Mouse (Mus musculus): ENCODE results near the gene Luc7l3. TPM values are rescaled to one million over a fixed set of nuclear protein-coding genes. Genes with fewer than 3 reads are reported as not detected.
"Not testable (repeated sequence)": the region's sequence is repeated elsewhere in the genome, so short reads cannot be mapped to it uniquely, and the experiment has no call there.

The Luc7l3 gene
- polyA plus RNA-seq, 1 experiment from 2014 or later = 99.2 TPM

DNA sequence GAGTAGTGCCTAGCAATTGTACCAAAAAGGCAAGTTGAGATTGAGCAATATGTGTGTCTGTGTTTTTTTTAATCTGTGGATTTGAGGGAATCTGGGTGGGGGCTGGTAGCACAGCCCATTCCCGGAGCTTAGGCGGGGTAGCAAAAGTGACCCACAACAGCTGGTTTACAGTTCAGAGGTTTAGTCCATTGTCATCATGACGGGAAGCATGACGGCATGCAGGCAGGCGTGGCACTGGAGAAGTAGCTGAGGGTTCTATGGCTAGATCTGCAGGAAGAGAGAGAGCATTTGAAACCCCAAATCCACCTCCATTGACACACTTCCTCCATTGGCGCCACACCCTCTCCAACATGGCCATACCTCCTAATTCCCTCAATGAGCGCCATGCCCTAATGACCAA, 51.9 kb downstream of the Luc7l3 start:
- H3K27ac ChIP-seq = no peak overlapping the region
- 93% methylated on average over 7 of the region's 7 CpGs for WGBS (ENCODE audit: missing documents)
- H3K4me3 ChIP-seq (ENCODE audit: inconsistent target) = no peak overlapping the region

DNA sequence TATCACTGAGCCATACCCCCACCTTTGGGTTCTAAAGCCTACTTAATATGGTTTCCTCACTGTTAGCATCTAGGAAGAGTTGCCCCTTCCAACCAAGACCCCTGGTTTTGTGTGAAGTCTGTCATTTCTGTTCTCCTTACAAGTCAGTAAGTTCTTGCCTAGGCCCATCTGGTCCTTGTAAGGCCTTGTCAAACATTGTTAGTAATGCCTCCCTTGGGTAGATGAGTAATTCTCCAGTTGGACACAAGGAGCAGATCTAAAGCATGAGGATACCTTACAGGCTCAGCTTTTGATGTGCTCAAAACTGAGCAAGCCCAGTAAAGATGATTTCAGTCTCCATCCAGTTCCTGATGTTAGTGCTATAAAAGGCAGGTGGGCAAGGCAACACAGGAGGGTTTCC, 53.0 kb downstream of the Luc7l3 start:
- no peak overlapping the region for H3K27ac ChIP-seq
- H3K79me2 ChIP-seq (ENCODE audit: inconsistent target) = no peaks in the 10 kb centered on the region
- H3K36me3 ChIP-seq (ENCODE audit: inconsistent target) = no peaks in the 10 kb centered on the region
- no peak overlapping the region for H3K4me3 ChIP-seq (ENCODE audit: inconsistent target)

More for the DNA sequence above, 51.9 kb downstream of the Luc7l3 start:
- no peaks in the 10 kb centered on the region for H3K36me3 ChIP-seq (ENCODE audit: inconsistent target)
- H3K79me2 ChIP-seq (ENCODE audit: inconsistent target) = no peaks in the 10 kb centered on the region

DNA sequence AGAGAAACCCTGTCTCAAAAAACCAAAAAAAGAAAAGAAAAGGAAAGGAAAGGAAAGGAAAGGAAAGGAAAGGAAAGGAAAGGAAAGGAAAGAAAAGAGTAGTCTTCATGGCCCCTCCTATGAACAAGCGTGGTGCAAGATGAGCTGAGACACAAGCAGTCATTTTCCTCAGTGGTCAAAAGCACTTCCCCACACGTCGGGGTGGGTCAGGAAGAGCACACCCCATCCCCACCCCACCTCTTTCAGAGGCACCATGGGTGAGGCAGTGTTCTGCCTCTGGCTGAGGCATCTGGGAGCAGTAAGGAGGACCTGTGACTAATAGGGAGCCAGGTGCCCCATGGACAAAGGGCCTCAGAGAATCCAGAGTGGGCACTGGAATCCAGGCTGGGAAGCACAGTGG, 55.6 kb downstream of the Luc7l3 start:
- H3K79me2 ChIP-seq (ENCODE audit: inconsistent target); H3K4me3 ChIP-seq (ENCODE audit: inconsistent target); H3K27ac ChIP-seq; H3K36me3 ChIP-seq (ENCODE audit: inconsistent target): not testable (repeated sequence)
- 18% methylated on average over 2 of the region's 3 CpGs for whole genome bisulfite sequencing (ENCODE audit: missing documents)

DNA sequence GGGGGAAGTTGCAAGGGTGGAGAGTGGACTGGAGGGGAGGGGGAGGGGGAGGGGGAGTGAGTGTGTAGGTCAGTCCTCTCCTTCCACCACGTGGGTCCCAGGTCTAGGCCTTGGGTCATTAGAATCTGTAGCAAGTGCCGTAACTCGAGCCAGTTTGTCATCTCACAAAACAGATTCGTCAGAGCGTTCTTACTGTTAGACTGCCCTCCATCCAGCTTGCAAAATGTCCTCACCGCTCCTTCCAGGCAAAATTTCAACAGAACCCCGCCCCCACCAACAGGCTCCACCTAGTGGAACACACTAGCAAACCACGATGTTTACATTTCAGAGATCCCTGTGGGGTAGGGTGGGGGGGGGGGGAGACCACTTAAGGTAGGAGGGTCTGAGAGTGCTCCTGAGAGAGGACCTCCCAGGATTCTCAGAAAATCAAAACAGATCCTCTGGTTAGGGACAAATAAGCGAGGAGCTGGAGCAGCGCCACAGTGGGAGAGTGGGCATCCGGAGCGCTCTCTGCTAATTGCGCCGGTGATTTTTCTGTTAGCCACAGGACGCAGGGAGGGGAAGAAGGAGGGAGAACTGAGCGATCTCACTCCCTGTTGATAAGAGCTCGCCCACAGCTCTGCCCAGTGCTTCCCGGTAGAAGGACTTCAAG, 56.5 kb downstream of the Luc7l3 start:
- no peak overlapping the region for H3K27ac ChIP-seq
- 4% methylated on average over 15 of the region's 18 CpGs for whole genome bisulfite sequencing (ENCODE audit: missing documents)
- peak overlapping the region; percentile 20 for H3K4me3 ChIP-seq (ENCODE audit: inconsistent target)
- no peaks in the 10 kb centered on the region for H3K79me2 ChIP-seq (ENCODE audit: inconsistent target)
- H3K36me3 ChIP-seq (ENCODE audit: inconsistent target) = no peaks in the 10 kb centered on the region

DNA sequence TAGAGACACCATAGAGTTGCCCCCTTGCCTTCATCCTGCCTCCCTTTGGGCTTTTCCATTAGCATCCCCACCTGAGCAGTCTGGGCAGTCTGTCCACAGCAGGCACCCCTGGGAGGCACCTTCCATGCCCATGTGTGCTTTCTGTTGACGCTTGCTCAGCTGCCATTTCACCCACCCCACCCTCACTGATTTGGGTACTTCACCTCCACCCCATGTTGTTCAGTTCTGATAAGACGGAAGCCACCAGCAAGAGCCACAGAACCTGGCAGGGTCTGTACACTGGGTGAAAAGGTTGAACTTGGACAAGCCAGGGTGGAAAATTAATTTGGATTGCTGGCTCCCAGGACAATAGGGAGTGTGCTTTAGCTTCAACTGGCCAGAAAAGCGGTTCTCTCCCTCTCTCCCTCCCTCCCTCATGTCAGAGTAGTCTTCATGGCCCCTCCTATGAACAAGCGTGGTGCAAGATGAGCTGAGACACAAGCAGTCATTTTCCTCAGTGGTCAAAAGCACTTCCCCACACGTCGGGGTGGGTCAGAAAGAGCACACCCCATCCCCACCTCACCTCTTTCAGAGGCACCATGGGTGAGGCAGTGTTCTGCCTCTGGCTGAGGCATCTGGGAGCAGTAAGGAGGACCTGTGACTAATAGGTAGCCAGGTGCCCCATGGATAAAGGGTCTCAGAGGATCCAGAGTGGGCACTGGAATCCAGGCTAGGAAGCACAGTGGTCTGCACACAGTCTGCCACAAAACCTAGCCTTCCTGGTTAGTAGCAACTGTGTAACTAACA, 60.0 kb downstream of the Luc7l3 start:
- H3K27ac ChIP-seq = no peak overlapping the region
- H3K4me3 ChIP-seq (ENCODE audit: inconsistent target) = no peak overlapping the region
- H3K36me3 ChIP-seq (ENCODE audit: inconsistent target) = no peaks in the 10 kb centered on the region
- no peaks in the 10 kb centered on the region for H3K79me2 ChIP-seq (ENCODE audit: inconsistent target)
- 95% methylated on average over 4 of the region's 6 CpGs for WGBS (ENCODE audit: missing documents)

DNA sequence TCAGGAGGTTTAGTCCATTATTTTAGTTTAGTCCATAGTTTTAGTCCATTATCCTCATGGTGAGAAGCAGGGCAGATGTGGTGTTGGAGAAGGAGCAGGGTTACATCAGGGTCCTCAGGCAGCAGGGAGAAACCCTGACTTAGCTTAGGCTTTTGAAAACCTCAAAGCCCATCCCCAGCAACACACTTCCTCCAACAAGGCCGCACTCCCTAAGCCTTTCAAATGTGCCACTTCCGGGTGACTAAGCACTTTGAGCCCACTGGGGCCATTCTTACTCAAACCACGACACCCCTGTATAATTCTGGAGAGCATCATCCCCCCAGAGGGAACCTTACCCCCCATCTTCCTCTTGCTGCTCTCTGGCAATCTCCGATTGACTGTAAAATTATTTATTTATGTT, 62.0 kb downstream of the Luc7l3 start:
- no peaks in the 10 kb centered on the region for H3K36me3 ChIP-seq (ENCODE audit: inconsistent target)
- 0 out of 2 replicates have a peak overlapping the region, but pooled peaks have one; percentile 4 for H3K27ac ChIP-seq
- 14% methylated on average over 4 of the region's 4 CpGs for WGBS (ENCODE audit: missing documents)
- no peaks in the 10 kb centered on the region for H3K79me2 ChIP-seq (ENCODE audit: inconsistent target)
- no peak overlapping the region for H3K4me3 ChIP-seq (ENCODE audit: inconsistent target)

DNA sequence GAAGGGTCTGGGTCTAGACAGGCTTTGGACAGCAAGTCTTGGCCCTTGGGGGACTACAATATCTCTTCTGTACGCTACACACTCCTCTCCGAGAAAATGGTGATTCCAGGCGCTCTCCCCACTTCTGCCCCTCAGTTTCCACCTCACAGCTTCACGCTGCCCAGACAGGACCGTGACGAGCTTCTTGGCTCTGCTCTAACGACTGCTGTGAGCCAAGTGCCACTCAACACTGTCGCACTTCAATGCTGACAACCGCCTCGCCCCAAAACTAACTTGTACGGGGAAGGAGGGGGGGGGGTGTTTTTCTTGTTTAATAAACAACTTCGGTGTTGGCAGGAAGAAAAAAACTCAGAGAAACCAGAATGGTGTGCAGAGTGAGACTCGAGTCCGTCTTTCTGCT, 63.8 kb downstream of the Luc7l3 start:
- no peaks in the 10 kb centered on the region for H3K79me2 ChIP-seq (ENCODE audit: inconsistent target)
- no peak overlapping the region for H3K27ac ChIP-seq
- no peaks in the 10 kb centered on the region for H3K36me3 ChIP-seq (ENCODE audit: inconsistent target)
- no peak overlapping the region for H3K4me3 ChIP-seq (ENCODE audit: inconsistent target)
- 97% methylated on average over 14 of the region's 14 CpGs for WGBS (ENCODE audit: missing documents)

DNA sequence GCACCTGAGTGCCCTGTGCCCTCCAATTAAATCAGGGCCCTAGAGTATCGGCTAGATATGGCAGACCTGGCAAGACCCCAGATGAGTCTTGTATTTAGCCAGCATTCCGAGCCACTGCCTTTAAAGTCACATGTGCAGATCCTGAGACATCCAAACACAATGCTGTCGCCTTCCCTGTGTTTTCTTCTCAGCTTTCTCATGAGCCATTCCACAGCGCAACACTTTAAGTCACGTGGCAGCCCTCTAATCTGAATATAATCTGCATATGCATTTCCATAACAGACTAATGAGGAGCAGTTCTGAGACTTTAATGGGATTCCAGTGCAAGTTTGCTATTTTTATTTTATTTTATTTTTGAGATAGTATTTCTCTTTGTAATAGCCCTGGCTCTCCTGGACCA, 66.1 kb downstream of the Luc7l3 start:
- Histone ChIP-seq H3K36me3 (ENCODE audit: inconsistent target) (no peaks in the 10 kb centered on the region), H3K27ac (no peak overlapping the region), H3K79me2 (ENCODE audit: inconsistent target) (no peaks in the 10 kb centered on the region), H3K4me3 (ENCODE audit: inconsistent target) (no peak overlapping the region)
- 81% methylated on average over 4 of the region's 5 CpGs for WGBS (ENCODE audit: missing documents)

DNA sequence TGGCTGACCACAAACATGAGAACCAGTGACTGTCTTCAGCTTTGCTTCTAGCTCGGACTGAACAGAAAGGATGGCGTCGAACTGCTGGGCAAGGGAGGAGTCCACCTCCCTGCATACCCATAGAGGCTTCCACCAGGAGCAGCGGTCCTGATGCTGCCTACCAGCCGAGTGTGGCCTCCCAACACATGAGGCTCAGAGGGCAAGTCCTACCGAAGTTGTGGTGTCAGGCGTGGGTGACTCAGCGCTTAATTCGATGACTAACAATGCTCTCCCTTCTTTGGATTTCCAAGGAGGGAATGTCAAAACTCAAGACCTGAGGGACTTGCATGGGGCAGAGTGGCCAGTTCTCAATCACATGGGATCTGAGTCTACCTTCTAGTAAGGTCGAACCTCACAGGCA, 68.1 kb downstream of the Luc7l3 start:
- Histone ChIP-seq H3K36me3 (ENCODE audit: inconsistent target) (no peaks in the 10 kb centered on the region), H3K79me2 (ENCODE audit: inconsistent target) (no peaks in the 10 kb centered on the region), H3K27ac (no peak overlapping the region), H3K4me3 (ENCODE audit: inconsistent target) (no peak overlapping the region)
- WGBS (ENCODE audit: missing documents) = 48% methylated on average over 10 of the region's 10 CpGs

DNA sequence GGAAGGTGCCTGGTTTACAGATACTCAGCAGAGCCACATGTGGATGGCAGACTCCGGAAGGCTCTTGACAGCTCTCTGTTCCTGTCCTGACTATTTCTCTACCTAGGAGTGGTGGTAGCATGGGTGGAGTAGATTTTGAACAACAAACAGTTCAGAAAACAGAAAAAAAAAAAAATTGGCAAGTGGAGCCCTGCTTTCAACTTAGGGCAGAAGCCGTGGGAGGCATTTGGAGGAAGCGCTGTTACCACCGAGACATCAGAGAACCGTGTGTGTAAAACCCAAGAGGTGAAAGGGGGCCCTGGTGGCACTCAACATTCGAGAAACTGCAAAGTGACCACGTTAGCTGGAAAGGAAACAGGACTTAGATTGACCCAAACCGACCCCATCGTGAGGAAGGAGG, 68.6 kb downstream of the Luc7l3 start:
- Histone ChIP-seq H3K79me2 (ENCODE audit: inconsistent target) (no peaks in the 10 kb centered on the region), H3K27ac (no peak overlapping the region), H3K4me3 (ENCODE audit: inconsistent target) (no peak overlapping the region), H3K36me3 (ENCODE audit: inconsistent target) (no peaks in the 10 kb centered on the region)
- WGBS (ENCODE audit: missing documents) = 53% methylated on average over 9 of the region's 9 CpGs

DNA sequence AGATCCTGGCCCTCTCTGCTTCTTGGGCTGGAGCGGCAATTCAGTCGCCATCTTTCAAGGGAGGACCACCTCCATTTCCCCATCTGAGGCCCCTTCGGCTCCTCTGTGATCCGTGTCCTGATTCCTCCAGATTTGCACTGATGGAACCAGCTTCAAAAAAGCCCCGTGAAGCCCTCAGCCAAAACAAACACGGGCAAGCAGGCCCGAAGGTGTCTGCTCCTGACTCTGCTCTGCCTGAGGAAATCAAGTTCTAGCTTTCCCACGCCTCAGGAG, 75.1 kb downstream of the Luc7l3 start:
- Histone ChIP-seq H3K36me3 (ENCODE audit: inconsistent target) (no peaks in the 10 kb centered on the region), H3K4me3 (ENCODE audit: inconsistent target) (no peak overlapping the region), H3K27ac (no peak overlapping the region), H3K79me2 (ENCODE audit: inconsistent target) (no peaks in the 10 kb centered on the region)
- WGBS (ENCODE audit: missing documents) = 94% methylated on average over 8 of the region's 8 CpGs

DNA sequence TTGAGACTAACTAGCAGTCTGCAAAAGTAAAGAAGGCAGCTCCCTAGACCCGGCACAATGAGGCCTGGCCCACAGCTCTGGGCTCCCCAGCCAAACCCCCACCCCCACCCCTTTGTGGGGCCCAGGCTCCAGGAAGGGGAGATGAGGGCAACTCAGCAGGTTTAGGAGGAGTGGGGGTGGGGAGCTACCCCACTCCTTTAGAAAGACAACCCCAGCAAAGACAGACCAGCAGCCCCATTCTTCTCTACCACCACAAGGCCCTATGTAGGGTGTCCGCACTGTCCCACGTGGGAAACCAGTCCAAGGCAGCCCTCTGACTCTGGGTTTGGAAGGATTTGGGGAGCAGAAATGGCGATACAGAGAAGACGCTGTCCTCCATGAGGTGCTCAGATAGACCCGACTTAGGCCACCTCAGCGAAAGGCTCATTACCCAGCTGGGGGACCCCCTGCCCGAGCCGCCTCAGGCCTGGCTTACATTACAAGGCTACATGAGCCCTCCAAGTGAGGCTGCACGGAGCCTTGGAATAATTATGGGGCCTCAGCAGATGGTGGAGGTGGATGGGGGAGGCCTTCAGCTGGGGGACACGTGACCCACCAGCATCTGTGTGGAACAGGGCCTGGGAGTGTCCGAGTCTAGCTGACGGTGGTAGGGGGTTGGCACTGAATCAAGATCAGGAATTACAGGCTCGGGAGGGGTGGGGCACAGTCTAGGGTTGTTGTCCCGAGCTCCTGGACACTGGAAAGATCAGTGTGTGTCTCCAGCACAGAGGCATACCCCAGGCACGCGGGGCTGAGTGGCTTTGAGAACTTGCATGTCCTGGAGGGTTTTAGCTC, 75.6 kb downstream of the Luc7l3 start, which contains the start of gene Wfikkn2:
Gene Wfikkn2, minus strand, starts transcription at position 51 of the 834 bp plus-strand sequence.
- H3K27ac ChIP-seq = no peak within 1 kb of the TSS
- 94% methylated on average over 16 of the region's 17 CpGs for WGBS (ENCODE audit: missing documents)
- no peak within 1 kb of the TSS for H3K4me3 ChIP-seq (ENCODE audit: inconsistent target)
- no peaks in the 10 kb centered on the region for H3K36me3 ChIP-seq (ENCODE audit: inconsistent target)
- no peaks in the 10 kb centered on the region for H3K79me2 ChIP-seq (ENCODE audit: inconsistent target)

DNA sequence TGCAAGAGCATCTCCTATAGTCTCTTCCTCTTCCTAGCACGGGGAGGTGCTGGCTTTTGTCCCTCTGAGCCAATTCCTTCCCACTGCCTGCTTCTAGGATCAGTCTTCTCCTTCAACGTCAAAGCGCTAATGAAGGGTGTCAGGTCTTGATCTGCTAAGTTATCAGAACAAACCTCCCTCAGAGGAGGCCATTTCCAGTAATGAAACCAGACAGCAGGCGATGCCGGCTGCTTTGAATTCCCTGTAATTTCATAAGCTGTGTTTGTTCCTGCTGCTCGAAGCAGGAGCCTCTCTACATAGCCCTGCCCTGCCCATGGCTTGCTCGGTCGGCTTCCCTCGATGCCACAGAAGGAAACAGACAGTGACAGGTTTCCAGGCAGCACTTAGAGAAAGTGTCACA, 77.4 kb downstream of the Luc7l3 start:
- Histone ChIP-seq H3K36me3 (ENCODE audit: inconsistent target) (no peaks in the 10 kb centered on the region), H3K4me3 (ENCODE audit: inconsistent target) (no peak overlapping the region), H3K27ac (no peak overlapping the region), H3K79me2 (ENCODE audit: inconsistent target) (no peaks in the 10 kb centered on the region)
- WGBS (ENCODE audit: missing documents) = 82% methylated on average over 9 of the region's 9 CpGs

DNA sequence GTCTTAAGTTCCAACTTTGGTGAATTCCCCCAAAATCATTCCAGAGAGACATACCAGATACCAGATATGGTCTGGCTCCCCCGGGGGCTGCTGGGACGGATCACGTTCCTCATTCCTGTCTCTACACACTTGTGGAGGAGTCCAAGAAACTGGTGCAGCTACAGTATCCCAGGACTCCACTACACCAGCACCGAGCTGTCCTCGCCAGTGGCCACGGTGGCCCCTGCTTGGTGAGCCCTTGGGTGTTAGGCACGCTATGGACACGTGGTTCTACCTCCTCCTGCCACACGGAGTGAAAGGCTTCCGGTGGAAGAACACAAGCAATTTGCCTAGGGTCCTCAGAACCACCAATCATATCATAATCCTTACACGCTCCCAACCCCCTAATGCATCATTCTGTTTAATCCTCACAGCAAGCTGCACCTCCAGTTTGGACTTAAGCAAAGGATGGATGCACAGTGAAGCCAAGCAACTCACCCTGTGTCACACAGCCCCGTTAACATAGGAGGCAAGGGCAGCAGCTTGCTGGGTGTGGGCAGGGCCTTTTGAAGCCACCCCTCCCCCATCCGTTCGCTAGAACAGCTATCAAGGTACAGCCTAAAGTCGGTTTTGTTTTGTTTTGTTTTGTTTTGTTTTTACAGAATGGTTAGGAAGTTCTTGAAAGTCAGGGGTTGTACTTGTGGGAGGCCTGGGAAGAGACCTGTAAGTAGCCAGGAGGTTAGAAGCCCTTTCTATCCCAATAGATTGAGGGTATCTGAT, 78.2 kb downstream of the Luc7l3 start:
- H3K36me3 ChIP-seq (ENCODE audit: inconsistent target) = no peaks in the 10 kb centered on the region
- H3K27ac ChIP-seq = no peak overlapping the region
- H3K79me2 ChIP-seq (ENCODE audit: inconsistent target) = no peaks in the 10 kb centered on the region
- 60% methylated on average over 15 of the region's 15 CpGs for WGBS (ENCODE audit: missing documents)
- H3K4me3 ChIP-seq (ENCODE audit: inconsistent target) = no peak overlapping the region

All from macrophage (primary cell).